Mouse (Mus musculus) forebrain, embryonic 10.5 days (tissue): ENCODE results near the gene Rpl10-ps3. TPM values are rescaled to one million over a fixed set of nuclear protein-coding genes. Genes with fewer than 3 reads are reported as not detected.

Experiments used
- DNase-seq: peaks from one replicate; pipeline ENCODE4 v3.0.0-alpha.2; 2017; ENCODE audit warnings: low spot score; ENCODE audit errors: extremely low spot score
- H3K27ac ChIP-seq: fragments of 300-500 bp; sonication (generic); 2 replicates; pipeline ENCODE4 v1.5.1; 2016; ENCODE audit warnings: mild to moderate bottlenecking
- H3K27me3 ChIP-seq: fragments of 300-500 bp; sonication (generic); 2 replicates; pipeline ENCODE4 v1.6.1; 2016; ENCODE audit warnings: mild to moderate bottlenecking; ENCODE audit not compliant: poor library complexity, severe bottlenecking
- H3K36me3 ChIP-seq: fragments of 300-500 bp; sonication (generic); replicated peaks from 2 replicates; pipeline ENCODE4 v1.6.1; 2016; ENCODE audit warnings: mild to moderate bottlenecking, moderate library complexity
- H3K4me1 ChIP-seq: fragments of 300-500 bp; sonication (generic); 2 replicates; pipeline ENCODE4 v1.6.1; 2016
- H3K4me3 ChIP-seq: fragments of 300-500 bp; sonication (generic); 2 replicates; pipeline ENCODE4 v1.5.1; 2016; ENCODE audit warnings: mild to moderate bottlenecking, moderate library complexity
- H3K9me3 ChIP-seq: fragments of 300-500 bp; sonication (generic); 2 replicates; pipeline ENCODE4 v1.6.1; 2016; ENCODE audit warnings: mild to moderate bottlenecking, moderate library complexity
- WGBS: fragments of 180-500 bp; shearing (Covaris S2); methylation state at CpG from one replicate; pipeline ENCODE4 v1.1.7; 2016; 5-methylcytosine and 5-hydroxymethylcytosine counted together
- polyA plus RNA-seq: library from polyadenylated mRNA; unstranded; fragments of >200 nt; fragmentation: Nextera tagmentation; extraction: Ambion mirVana; gene quantifications from 2 replicates; pipeline ENCODE4 v1.2.1, GENCODE M21; 2016

Gene Rpl10-ps3
- polyA plus RNA-seq, 1 experiment from 2014 or later = 168 TPM

GRCm38 (mm10) chr9:50301722-50302121, 43.0 kb downstream of the Rpl10-ps3 start:
- Histone ChIP-seq H3K27me3 (no peaks in the 10 kb centered on the region), H3K9me3 (no peaks in the 10 kb centered on the region), H3K36me3 (no peaks in the 10 kb centered on the region), H3K4me3 (no peak overlapping the region), H3K4me1 (peaks cover 14% of the 10 kb centered on the region), H3K27ac (no peak overlapping the region)
- no peak for DNase-seq

- DNase-seq = no peak
- peaks cover 5% of the 10 kb centered on the region for H3K4me1 ChIP-seq
- H3K4me3 ChIP-seq = no peak overlapping the region
- no peaks in the 10 kb centered on the region for H3K36me3 ChIP-seq
- H3K27me3 ChIP-seq = no peaks in the 10 kb centered on the region
- H3K27ac ChIP-seq = no peak overlapping the region
- peaks cover 3% of the 10 kb centered on the region; the same call in 1 of the 2 replicates for H3K9me3 ChIP-seq
- WGBS = 93% methylated on average over 2 of the region's 2 CpGs
Measured at GRCm38 (mm10) chr9:50298389-50298788, 46.4 kb downstream of the Rpl10-ps3 start.

Other genes with a start within 250 kb of the Rpl10-ps3 start
- gene Plet1, start 149.6 kb upstream of the Rpl10-ps3 start, polyA plus RNA-seq = 0.24 and 0.28 TPM in 2 replicates
- 81.2 and 86.5 TPM in 2 replicates for gene Pts, start 183.8 kb upstream of the Rpl10-ps3 start, polyA plus RNA-seq
- 3.7 and 4.5 TPM in 2 replicates for gene Il18, start 209.9 kb upstream of the Rpl10-ps3 start, polyA plus RNA-seq
- gene Bco2, start 210.2 kb upstream of the Rpl10-ps3 start, polyA plus RNA-seq = 0.25 TPM in 2 replicates
- gene Tex12, start 216.4 kb upstream of the Rpl10-ps3 start, polyA plus RNA-seq = 0.17 TPM in 1 of 2 replicates, not detected in the other